Mouse (Mus musculus): Measurements from ENCODE around the gene Gm26602.

The Gm26602 gene

DNA sequence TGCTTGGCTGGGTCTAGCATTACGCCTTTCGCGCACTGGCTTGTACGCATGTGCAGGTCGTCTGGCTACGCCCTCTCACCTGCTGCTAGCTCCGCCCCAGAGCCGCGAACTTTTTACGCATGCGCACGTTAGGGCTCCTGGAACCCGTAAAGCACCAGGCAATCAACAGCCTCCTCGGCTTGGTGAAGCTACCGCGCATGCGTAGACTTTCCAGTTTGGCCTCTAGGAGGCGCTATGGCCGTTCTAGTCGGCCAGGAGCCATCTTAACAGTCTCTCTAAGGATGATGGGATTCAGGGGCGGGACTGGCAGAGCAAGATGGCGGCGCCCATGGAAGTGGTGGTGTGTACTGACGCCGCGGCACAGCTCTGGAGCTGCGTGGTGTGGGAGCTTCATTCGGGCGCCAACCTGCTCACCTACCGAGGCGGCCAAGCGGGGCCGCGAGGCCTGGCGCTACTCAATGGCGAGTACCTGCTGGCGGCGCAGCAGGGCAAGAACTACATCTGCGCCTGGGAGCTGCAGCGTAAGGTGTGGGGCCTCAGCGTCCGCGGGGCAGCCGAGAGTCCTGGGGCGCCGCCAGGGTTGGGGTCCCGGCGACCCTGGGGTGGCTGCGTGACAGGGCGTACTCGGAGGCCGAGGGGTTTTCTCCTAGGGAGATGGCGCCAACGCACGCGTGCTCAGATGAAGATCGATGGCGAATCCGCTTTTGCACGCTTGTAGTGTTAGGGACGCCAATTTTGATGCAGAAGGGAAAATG lies 49.4 kb downstream of the Gm26602 start, which contains the start of gene Wdr18:
Gene Wdr18 (plus strand): TSS at position 306 of the 755 bp plus-strand sequence.
- DNase-seq (ENCODE audit: low read depth), result peak; percentile 100
